Mouse (Mus musculus) embryonic facial prominence, embryonic 14.5 days (tissue): ENCODE results near the gene Lamb1. TPM values are rescaled to one million over a fixed set of nuclear protein-coding genes. Genes with fewer than 3 reads are reported as not detected.

ENCODE experiments used
- ATAC-seq: fragments of 200-750 bp; cut with Nextera tagmentation; 2 replicates; pipeline ENCODE4 v1.8.0; 2017; ENCODE audit warnings: low read depth, moderate number of reproducible peaks, moderate TSS enrichment
- DNase-seq: peaks from one replicate; pipeline ENCODE4 v3.0.0-alpha.2; 2015; ENCODE audit warnings: low spot score
- H3K27ac ChIP-seq: fragments of 300-500 bp; sonication (generic); replicated peaks from 2 replicates; pipeline ENCODE4 v1.5.1; 2014; ENCODE audit warnings: low read depth, mild to moderate bottlenecking, low read length, moderate library complexity
- H3K27me3 ChIP-seq: fragments of 300-500 bp; sonication (generic); replicated peaks from 2 replicates; pipeline ENCODE4 v1.6.1; 2014; ENCODE audit warnings: low read length; ENCODE audit not compliant: control insufficient read depth, insufficient read depth
- H3K36me3 ChIP-seq: fragments of 300-500 bp; sonication (generic); 2 replicates; pipeline ENCODE4 v1.6.1; 2014; ENCODE audit warnings: low read length, mixed read lengths; ENCODE audit not compliant: control insufficient read depth, insufficient read depth
- H3K4me1 ChIP-seq: fragments of 300-500 bp; sonication (generic); 2 replicates; pipeline ENCODE4 v1.6.1; 2014; ENCODE audit warnings: antibody characterized with exemption, low read length; ENCODE audit not compliant: control insufficient read depth, insufficient read depth
- H3K4me2 ChIP-seq: fragments of 300-500 bp; sonication (generic); 2 replicates; pipeline ENCODE4 v1.6.1; 2014; ENCODE audit warnings: low read depth, mild to moderate bottlenecking, low read length, moderate library complexity, mixed read lengths
- H3K4me3 ChIP-seq: fragments of 300-500 bp; sonication (generic); 2 replicates; pipeline ENCODE4 v1.5.1; 2014; ENCODE audit warnings: low read depth, mild to moderate bottlenecking, low read length
- H3K9ac ChIP-seq: fragments of 300-500 bp; sonication (generic); 2 replicates; pipeline ENCODE4 v1.6.1; 2014; ENCODE audit warnings: low read depth, mild to moderate bottlenecking, low read length, moderate library complexity, mixed read lengths
- H3K9me3 ChIP-seq: fragments of 300-500 bp; sonication (generic); 2 replicates; pipeline ENCODE4 v1.6.1; 2016; ENCODE audit warnings: low read length; ENCODE audit not compliant: control insufficient read depth
- WGBS: fragments of 180-500 bp; shearing (Covaris S2); extraction: QIAGEN DNeasy Blood & Tissue Kit; methylation state at CpG from one replicate; pipeline ENCODE4 v1.1.7; 2014; 5-methylcytosine and 5-hydroxymethylcytosine counted together
- polyA plus RNA-seq: library from polyadenylated mRNA; unstranded; fragments of >200 nt; fragmentation: Nextera tagmentation; extraction: Ambion mirVana; gene quantifications from 2 replicates; pipeline ENCODE4 v1.2.1, GENCODE M21; 2014

Gene Lamb1
- polyA plus RNA-seq, 1 experiment from 2014 or later = 84.2 TPM

DNA sequence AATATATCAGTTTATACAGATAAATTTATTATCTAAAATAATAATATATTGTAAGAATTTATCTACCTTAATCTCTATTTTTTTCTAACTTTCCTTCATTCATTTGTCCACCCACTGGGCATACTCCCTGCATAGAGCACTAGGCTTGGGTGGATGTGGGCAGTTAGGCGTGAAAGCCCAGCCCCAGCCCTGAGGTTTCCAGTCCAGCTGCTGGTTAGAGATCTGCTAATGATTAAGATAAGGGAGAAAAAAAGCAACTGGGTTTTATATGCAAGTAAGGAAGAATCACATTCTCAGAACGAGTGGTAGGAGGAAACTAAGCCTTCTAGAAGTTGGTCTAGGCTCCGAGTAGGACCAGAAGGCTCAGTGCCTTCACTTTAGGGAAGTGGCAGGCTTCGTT lies 31.1 kb downstream of the Lamb1 start:
- H3K4me3 ChIP-seq = no peak overlapping the region
- H3K27me3 ChIP-seq = no peaks in the 10 kb centered on the region
- H3K4me1 ChIP-seq = peaks cover 9% of the 10 kb centered on the region
- no peak overlapping the region for H3K27ac ChIP-seq
- no peak overlapping the region for H3K4me2 ChIP-seq
- 61% methylated on average over 4 of the region's 4 CpGs for WGBS
- no peak overlapping the region for H3K9ac ChIP-seq
- H3K36me3 ChIP-seq = peaks cover 63% of the 10 kb centered on the region
- no peak for DNase-seq
- H3K9me3 ChIP-seq = no peaks in the 10 kb centered on the region
- no peak for ATAC-seq

DNA sequence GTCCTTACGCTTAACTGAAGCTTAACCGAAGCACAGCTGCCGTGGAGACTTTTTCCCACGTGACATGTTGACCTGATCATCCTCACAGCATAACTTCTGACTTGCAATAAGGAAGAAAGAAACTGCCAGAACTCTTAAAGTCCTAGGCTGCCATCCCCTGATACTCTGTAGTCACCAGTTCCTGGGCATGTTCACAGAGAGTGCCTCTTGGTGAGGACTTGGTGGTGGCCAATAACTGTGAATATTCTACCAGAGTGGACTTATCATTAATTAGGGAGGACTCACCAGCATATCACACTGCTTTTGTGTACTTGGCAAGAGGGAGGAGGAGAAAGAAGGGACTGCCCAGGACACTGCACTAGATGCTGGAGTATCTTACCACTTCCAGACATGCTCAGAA lies 33.1 kb downstream of the Lamb1 start:
- Histone ChIP-seq H3K27me3 (no peaks in the 10 kb centered on the region), H3K4me1 (peaks cover 9% of the 10 kb centered on the region), H3K27ac (no peak overlapping the region), H3K4me2 (no peak overlapping the region), H3K9me3 (no peaks in the 10 kb centered on the region), H3K4me3 (no peak overlapping the region), H3K36me3 (peaks cover 67% of the 10 kb centered on the region), H3K9ac (no peak overlapping the region)
- no peak for DNase-seq
- no peak for ATAC-seq
- WGBS = 83% methylated on average over 4 of the region's 4 CpGs

DNA sequence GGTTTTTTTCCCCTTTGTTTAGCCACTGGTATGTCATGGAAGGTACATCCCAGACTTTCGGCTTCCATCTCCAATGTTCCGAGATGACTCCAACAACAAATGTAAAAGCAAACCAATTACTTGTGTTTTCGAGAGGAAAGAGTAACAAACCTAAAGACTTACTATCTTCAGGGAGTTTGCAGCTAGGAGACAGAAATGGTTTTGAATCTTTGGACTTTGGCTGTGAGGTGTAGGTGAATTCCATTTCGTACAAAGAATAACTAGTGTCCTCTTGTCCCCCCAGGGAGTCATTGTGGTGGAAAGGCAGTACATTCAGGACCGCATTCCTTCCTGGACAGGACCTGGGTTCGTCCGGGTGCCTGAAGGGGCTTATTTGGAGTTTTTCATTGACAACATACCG lies 33.5 kb downstream of the Lamb1 start:
- H3K27me3 ChIP-seq = no peaks in the 10 kb centered on the region
- H3K4me2 ChIP-seq = no peak overlapping the region
- WGBS = 91% methylated on average over 8 of the region's 8 CpGs
- H3K9me3 ChIP-seq = no peaks in the 10 kb centered on the region
- ATAC-seq (no peak), DNase-seq (no peak)
- peaks cover 69% of the 10 kb centered on the region for H3K36me3 ChIP-seq
- no peak overlapping the region for H3K9ac ChIP-seq
- no peak overlapping the region for H3K27ac ChIP-seq
- no peak overlapping the region for H3K4me3 ChIP-seq
- H3K4me1 ChIP-seq = peaks cover 9% of the 10 kb centered on the region

GRCm38 (mm10) chr12:31299126-31299525 lies 34.1 kb downstream of the Lamb1 start:
- no peak overlapping the region for H3K27ac ChIP-seq
- ATAC-seq (no peak), DNase-seq (no peak)
- peaks cover 73% of the 10 kb centered on the region for H3K36me3 ChIP-seq
- no peaks in the 10 kb centered on the region for H3K9me3 ChIP-seq
- H3K4me3 ChIP-seq = no peak overlapping the region
- no peaks in the 10 kb centered on the region for H3K27me3 ChIP-seq
- H3K9ac ChIP-seq = no peak overlapping the region
- peaks cover 5% of the 10 kb centered on the region; the same call in 1 of the 2 replicates for H3K4me1 ChIP-seq
- no peak overlapping the region for H3K4me2 ChIP-seq
- WGBS = 87% methylated on average over 3 of the region's 3 CpGs

DNA sequence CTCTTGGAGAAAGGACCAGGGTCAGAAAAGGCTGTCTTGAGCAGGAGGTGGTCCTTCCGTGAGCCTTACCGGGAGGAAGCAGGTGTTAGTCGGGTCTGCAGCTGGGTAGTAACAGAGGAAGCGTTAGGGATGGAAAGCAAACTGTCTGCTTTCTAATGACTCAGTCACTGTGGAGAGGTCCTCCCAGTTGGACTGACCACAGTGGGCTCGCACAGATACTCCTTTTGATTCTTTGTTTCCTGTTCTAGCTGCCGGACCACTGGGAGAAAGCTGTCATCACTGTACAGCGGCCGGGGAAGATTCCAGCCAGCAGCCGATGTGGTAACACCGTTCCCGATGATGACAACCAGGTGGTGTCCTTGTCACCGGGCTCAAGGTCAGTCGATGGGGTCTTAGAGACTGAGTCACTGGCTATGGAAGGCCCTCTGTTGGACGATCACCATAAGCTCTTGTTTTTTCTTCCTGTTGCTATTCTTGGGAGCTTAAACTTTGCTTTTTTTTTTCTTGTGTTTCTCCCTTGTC lies 34.7 kb downstream of the Lamb1 start:
- H3K9me3 ChIP-seq = no peaks in the 10 kb centered on the region
- no peak overlapping the region for H3K4me2 ChIP-seq
- no peak overlapping the region for H3K4me3 ChIP-seq
- WGBS = 71% methylated on average over 14 of the region's 14 CpGs
- H3K27me3 ChIP-seq = no peaks in the 10 kb centered on the region
- ATAC-seq (no peak), DNase-seq (no peak)
- peaks cover 5% of the 10 kb centered on the region; the same call in 1 of the 2 replicates for H3K4me1 ChIP-seq
- no peak overlapping the region for H3K27ac ChIP-seq
- no peak overlapping the region for H3K9ac ChIP-seq
- H3K36me3 ChIP-seq = peaks cover 79% of the 10 kb centered on the region

- no peak for ATAC-seq
- no peak for DNase-seq
- Histone ChIP-seq H3K4me1 (peaks cover 4% of the 10 kb centered on the region; the same call in 1 of the 2 replicates), H3K27me3 (no peaks in the 10 kb centered on the region), H3K4me3 (no peak overlapping the region), H3K36me3 (peaks cover 84% of the 10 kb centered on the region), H3K9me3 (no peaks in the 10 kb centered on the region), H3K27ac (no peak overlapping the region), H3K9ac (no peak overlapping the region), H3K4me2 (no peak overlapping the region)
- 93% methylated on average over 9 of the region's 9 CpGs for WGBS
These were observed 35.2 kb downstream of the Lamb1 start for GRCm38 (mm10) chr12:31300276-31300675.

GRCm38 (mm10) chr12:31302266-31302665 lies 37.2 kb downstream of the Lamb1 start:
- Histone ChIP-seq H3K4me3 (no peak overlapping the region), H3K27ac (no peak overlapping the region), H3K4me2 (no peak overlapping the region), H3K36me3 (peaks cover 96% of the 10 kb centered on the region), H3K4me1 (no peaks in the 10 kb centered on the region), H3K27me3 (no peaks in the 10 kb centered on the region), H3K9me3 (no peaks in the 10 kb centered on the region), H3K9ac (no peak overlapping the region)
- ATAC-seq (no peak), DNase-seq (no peak)
- WGBS = 45% methylated on average over 5 of the region's 5 CpGs

DNA sequence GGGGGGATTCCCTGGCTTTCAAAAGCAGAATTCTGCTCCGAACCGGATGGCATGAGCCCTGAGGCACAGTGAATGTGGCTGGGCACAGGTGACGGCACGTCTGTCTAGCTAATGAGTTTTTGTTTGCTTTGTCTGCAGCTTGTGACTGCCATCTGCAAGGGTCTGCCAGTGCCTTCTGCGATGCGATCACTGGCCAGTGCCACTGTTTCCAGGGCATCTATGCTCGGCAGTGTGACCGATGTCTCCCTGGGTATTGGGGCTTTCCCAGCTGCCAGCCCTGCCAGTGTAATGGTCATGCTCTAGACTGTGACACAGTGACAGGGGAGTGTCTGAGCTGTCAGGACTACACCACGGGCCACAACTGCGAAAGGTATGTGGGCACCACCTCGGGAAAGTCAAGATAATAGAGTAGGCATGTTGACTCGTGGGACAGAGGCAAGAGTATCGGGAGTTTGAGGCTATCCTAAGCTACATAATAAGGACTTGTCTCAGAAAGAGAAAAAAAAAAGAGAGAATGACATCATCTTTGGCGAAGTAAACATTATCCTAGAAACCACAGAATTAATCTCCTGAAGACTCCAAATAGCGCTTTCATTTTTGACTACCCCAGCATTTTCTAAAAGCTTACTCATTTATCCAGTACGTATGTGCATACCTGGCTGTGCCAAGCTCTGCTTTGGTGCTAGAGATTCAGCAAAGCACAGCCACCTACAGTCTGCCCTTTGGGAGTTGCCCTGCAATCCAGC lies 37.9 kb downstream of the Lamb1 start:
- no peak for ATAC-seq
- Histone ChIP-seq H3K27me3 (no peaks in the 10 kb centered on the region), H3K9me3 (no peaks in the 10 kb centered on the region), H3K4me2 (no peak overlapping the region), H3K27ac (peak overlapping the region; percentile 35; the same call in 1 of the 2 replicates), H3K4me1 (no peaks in the 10 kb centered on the region), H3K9ac (no peak overlapping the region), H3K36me3 (peaks cover 99% of the 10 kb centered on the region), H3K4me3 (no peak overlapping the region)
- 74% methylated on average over 16 of the region's 16 CpGs for WGBS
- no peak for DNase-seq
